Mouse (Mus musculus) bone marrow, adult 2 months (tissue): Measurements from ENCODE around the gene Olfr978.

Source experiments
- CTCF ChIP-seq: fragments of 200-500 bp; IDR thresholded peaks from 2 replicates; pipeline ENCODE4 v1.5.1; 2011; ENCODE audit warnings: low read length, control low read depth; ENCODE audit not compliant: control insufficient read depth, insufficient read depth
- POLR2A ChIP-seq: fragments of 200-500 bp; IDR thresholded peaks from 2 replicates; pipeline ENCODE4 v1.6.1; 2011; ENCODE audit warnings: low read depth, mild to moderate bottlenecking, control low read depth, low read length, borderline replicate concordance; ENCODE audit not compliant: control insufficient read depth

- TF ChIP-seq POLR2A (no peak), CTCF (no peak)
Measured at GRCm38 (mm10) chr9:40021164-40021563, 29.3 kb downstream of the Olfr978 start, which contains the start of gene Olfr981.
